Mouse (Mus musculus) liver, embryonic 14.5 days (tissue): ENCODE data around the gene Lrrc4c. TPM values are rescaled to one million over a fixed set of nuclear protein-coding genes. Genes with fewer than 3 reads are reported as not detected.

Experiments used
- ATAC-seq: fragments of 200-750 bp; cut with Nextera tagmentation; 2 replicates; pipeline ENCODE4 v1.8.0; 2017; ENCODE audit warnings: moderate number of reproducible peaks, mild to moderate bottlenecking, moderate library complexity; ENCODE audit not compliant: insufficient read depth
- DNase-seq, 3 experiments: peaks; one replicate each; pipeline ENCODE4 v3.0.0-alpha.2; 2012 to 2013; ENCODE audit warnings: low read depth in 3 of 3, low spot score in 3 of 3
- H3K27ac ChIP-seq: fragments of 300-500 bp; sonication (generic); 2 replicates; pipeline ENCODE4 v1.5.1; 2014; ENCODE audit warnings: moderate library complexity, mild to moderate bottlenecking, control low read depth, inconsistent platforms
- H3K27me3 ChIP-seq: fragments of 300-500 bp; sonication (generic); 2 replicates; pipeline ENCODE4 v1.6.1; 2014; ENCODE audit warnings: mild to moderate bottlenecking, low read length, moderate library complexity; ENCODE audit not compliant: control insufficient read depth, insufficient read depth
- H3K36me3 ChIP-seq: fragments of 300-500 bp; sonication (generic); replicated peaks from 2 replicates; pipeline ENCODE4 v1.6.1; 2014; ENCODE audit warnings: low read depth; ENCODE audit not compliant: control insufficient read depth, insufficient read depth
- H3K4me1 ChIP-seq, 2 experiments: fragments of 200-500 bp in 1 of 2; fragments of 300-500 bp in 1 of 2; sonication (generic) in 1 of 2; replicated peaks; 2 replicates each; pipeline ENCODE4 v1.6.1; 2012 to 2014; ENCODE audit warnings: antibody characterized with exemption in 1 of 2, inconsistent platforms in 1 of 2, low read length in 1 of 2; ENCODE audit not compliant: control insufficient read depth in 2 of 2, insufficient read depth in 2 of 2
- H3K4me2 ChIP-seq: fragments of 300-500 bp; sonication (generic); 2 replicates; pipeline ENCODE4 v1.6.1; 2014; ENCODE audit warnings: low read depth, mild to moderate bottlenecking, control low read depth, moderate library complexity
- H3K4me3 ChIP-seq, 2 experiments: fragments of 200-500 bp in 1 of 2; fragments of 300-500 bp in 1 of 2; sonication (generic) in 1 of 2; 2 replicates each; pipeline ENCODE4 v1.5.1; 2012 to 2014; ENCODE audit warnings: low read depth in 2 of 2, low read length in 2 of 2, mild to moderate bottlenecking in 2 of 2, control low read depth in 1 of 2, inconsistent platforms in 1 of 2, moderate library complexity in 1 of 2; ENCODE audit not compliant: insufficient read depth in 1 of 2
- H3K9ac ChIP-seq: fragments of 300-500 bp; sonication (generic); replicated peaks from 2 replicates; pipeline ENCODE4 v1.6.1; 2014; ENCODE audit warnings: mild to moderate bottlenecking, control low read depth, moderate library complexity
- H3K9me3 ChIP-seq: fragments of 300-500 bp; sonication (generic); 2 replicates; pipeline ENCODE4 v1.6.1; 2016; ENCODE audit warnings: low read length, mixed read lengths; ENCODE audit not compliant: control insufficient read depth
- CTCF ChIP-seq: IDR thresholded peaks from 2 replicates; pipeline ENCODE4 v1.5.1; 2016; ENCODE audit warnings: antibody characterized with exemption, low read depth, control low read depth
- EP300 ChIP-seq: IDR thresholded peaks from 2 replicates; pipeline ENCODE4 v1.6.1; 2016; ENCODE audit warnings: antibody characterized with exemption, low read depth
- WGBS: fragments of 180-500 bp; shearing (Covaris S2); extraction: QIAGEN DNeasy Blood & Tissue Kit; methylation state at CpG from one replicate; pipeline ENCODE4 v1.1.7; 2014; ENCODE audit not compliant: insufficient replicate concordance; 5-methylcytosine and 5-hydroxymethylcytosine counted together
- polyA plus RNA-seq, 2 experiments: library from polyadenylated mRNA; depleted of rRNA in 1 of 2; stranded (reverse) in 1 of 2; unstranded in 1 of 2; fragments of >200 nt; fragmentation: Nextera tagmentation in 1 of 2; extraction: Ambion mirVana in 1 of 2; gene quantifications; 2 replicates each; pipeline versions ENCODE4 v1.2.1 to v1.2.3; 2012 to 2014

The Lrrc4c gene
- polyA plus RNA-seq, 2 experiments, result 0.04 to 0.19 TPM

GRCm38 (mm10) chr2:96334652-96335051 lies 16.7 kb downstream of the Lrrc4c start:
- DNase-seq (no peak), ATAC-seq (no peak)
- no peaks in the 10 kb centered on the region for H3K36me3 ChIP-seq
- H3K9me3 ChIP-seq, result no peaks in the 10 kb centered on the region
- H3K9ac ChIP-seq, result no peak overlapping the region
- no peak overlapping the region for H3K4me3 ChIP-seq
- H3K4me1 ChIP-seq, result no peaks in the 10 kb centered on the region
- WGBS, result 15% methylated on average over 3 of the region's 3 CpGs
- no peak overlapping the region for H3K27ac ChIP-seq
- no peak overlapping the region for H3K4me2 ChIP-seq
- no peaks in the 10 kb centered on the region for H3K27me3 ChIP-seq
- no peak for TF ChIP-seq EP300
- TF ChIP-seq CTCF, result no peak

- ATAC-seq (no peak), DNase-seq (no peak)
- no peaks in the 10 kb centered on the region for H3K27me3 ChIP-seq
- no peaks in the 10 kb centered on the region for H3K9me3 ChIP-seq
- no peak overlapping the region for H3K9ac ChIP-seq
- no peaks in the 10 kb centered on the region for H3K36me3 ChIP-seq
- no peaks in the 10 kb centered on the region for H3K4me1 ChIP-seq
- no peak overlapping the region for H3K4me3 ChIP-seq
- no peak overlapping the region for H3K4me2 ChIP-seq
- TF ChIP-seq CTCF (no peak; the same call in 1 of the 2 replicates), EP300 (no peak)
- WGBS, result 42% methylated on average over 1 of the region's 1 CpGs
- no peak overlapping the region for H3K27ac ChIP-seq
Observed at GRCm38 (mm10) chr2:96337354-96337753, 19.4 kb downstream of the Lrrc4c start.

- TF ChIP-seq CTCF (no peak), EP300 (no peak)
- Histone ChIP-seq H3K4me1 (no peaks in the 10 kb centered on the region), H3K36me3 (no peaks in the 10 kb centered on the region), H3K9ac (no peak overlapping the region), H3K4me3 (no peak overlapping the region), H3K4me2 (no peak overlapping the region), H3K27ac (no peak overlapping the region), H3K27me3 (no peaks in the 10 kb centered on the region), H3K9me3 (no peaks in the 10 kb centered on the region)
- WGBS, result 61% methylated on average over 1 of the region's 1 CpGs
- DNase-seq (no peak), ATAC-seq (no peak)
Observed at GRCm38 (mm10) chr2:96401186-96401811, 83.3 kb downstream of the Lrrc4c start.

- WGBS, result 47% methylated on average over 2 of the region's 2 CpGs
- no peaks in the 10 kb centered on the region for H3K36me3 ChIP-seq
- no peak for TF ChIP-seq CTCF
- TF ChIP-seq EP300, result no peak
- ATAC-seq, result no peak
- no peaks in the 10 kb centered on the region for H3K27me3 ChIP-seq
- DNase-seq, result no peak
- H3K27ac ChIP-seq, result no peak overlapping the region
- no peak overlapping the region for H3K4me3 ChIP-seq
- H3K9me3 ChIP-seq, result no peaks in the 10 kb centered on the region
- H3K4me1 ChIP-seq, result no peaks in the 10 kb centered on the region
- H3K4me2 ChIP-seq, result no peak overlapping the region
- H3K9ac ChIP-seq, result no peak overlapping the region
Observed at GRCm38 (mm10) chr2:96402514-96402913, 84.5 kb downstream of the Lrrc4c start.

GRCm38 (mm10) chr2:96406856-96407255 lies 88.9 kb downstream of the Lrrc4c start:
- no peak for DNase-seq

More at GRCm38 (mm10) chr2:96406856-96407255, 88.9 kb downstream of the Lrrc4c start:
- Histone ChIP-seq H3K36me3 (no peaks in the 10 kb centered on the region), H3K4me1 (no peaks in the 10 kb centered on the region), H3K9ac (no peak overlapping the region), H3K4me3 (no peak overlapping the region), H3K27me3 (no peaks in the 10 kb centered on the region), H3K27ac (no peak overlapping the region), H3K9me3 (no peaks in the 10 kb centered on the region), H3K4me2 (no peak overlapping the region)
- WGBS, result 63% methylated on average over 8 of the region's 8 CpGs
- no peak for TF ChIP-seq CTCF
- no peak for TF ChIP-seq EP300
- ATAC-seq, result no peak
